Mouse (Mus musculus): ENCODE results near the gene Gpt2. TPM values are rescaled to one million over a fixed set of nuclear protein-coding genes. Genes with fewer than 3 reads are reported as not detected.

The Gpt2 gene
- total RNA-seq, 2 experiments from 2014 or later = 203 to 433 TPM

GRCm38 (mm10) chr8:85551934-85552333 is 59.6 kb downstream of the Gpt2 start:
- TF ChIP-seq CTCF (IDR thresholded peaks at IDR 0.05) = no peak; the same call in 1 of the 2 replicates
- DNase-seq = no peak
- intact Hi-C loops (cut with DNase I) = loop anchor here (10.0 kb wide), 1 partner anchor 257 kb away; the partner anchor contains the start of genes Orc6 and Vps35
- peak overlapping the region; percentile 31 for H3K27ac ChIP-seq
- H3K4me3 ChIP-seq = peak overlapping the region; percentile 98

- H3K4me3 ChIP-seq = peak overlapping the region; percentile 98
- no peak for TF ChIP-seq CTCF (IDR thresholded peaks at IDR 0.05)
- peak overlapping the region; percentile 100 for H3K27ac ChIP-seq
- no peak for DNase-seq
- intact Hi-C loops (cut with DNase I) = loop anchor here (10.0 kb wide), 1 partner anchor 260 kb away; the partner anchor contains the start of genes Orc6 and Vps35
Measured at GRCm38 (mm10) chr8:85554391-85555180, 62.2 kb downstream of the Gpt2 start.

GRCm38 (mm10) chr8:85555181-85556145 is 63.1 kb downstream of the Gpt2 start, which contains the start of gene Dnaja2:
Dnaja2 (minus strand) TSS chr8:85555344.
- intact Hi-C loops (cut with DNase I) = loop anchor here (10.0 kb wide), 1 partner anchor 261 kb away; the partner anchor contains the start of genes Orc6 and Vps35
- H3K27ac ChIP-seq = peak within 1 kb of the TSS; percentile 100

GRCm38 (mm10) chr8:85556986-85557600 is 64.7 kb downstream of the Gpt2 start:
- TF ChIP-seq CTCF (IDR thresholded peaks at IDR 0.05) = no peak
- intact Hi-C loops (cut with DNase I) = loop anchor here (10.0 kb wide), 1 partner anchor 262 kb away; the partner anchor contains the start of genes Orc6 and Vps35
- no peak for DNase-seq
- H3K27ac ChIP-seq = peak overlapping the region; percentile 100
- peak overlapping the region; percentile 29 for H3K4me3 ChIP-seq

More at GRCm38 (mm10) chr8:85555181-85556145, 63.1 kb downstream of the Gpt2 start, which contains the start of gene Dnaja2:
- peak; percentile 94 for DNase-seq
- TF ChIP-seq CTCF (IDR thresholded peaks at IDR 0.05) = no peak; the same call in 1 of the 2 replicates
- H3K4me3 ChIP-seq = peak within 1 kb of the TSS; percentile 98

- H3K27ac ChIP-seq = peak overlapping the region; percentile 100
- TF ChIP-seq CTCF (IDR thresholded peaks at IDR 0.05) = no peak
- intact Hi-C loops (cut with DNase I) = loop anchor here (10.0 kb wide), 1 partner anchor 263 kb away; the partner anchor contains the start of genes Orc6 and Vps35
- H3K4me3 ChIP-seq = peak overlapping the region; percentile 29
- no peak for DNase-seq
Measured at GRCm38 (mm10) chr8:85557601-85557986, 65.2 kb downstream of the Gpt2 start.

GRCm38 (mm10) chr8:85559201-85559600 is 66.8 kb downstream of the Gpt2 start:
- no peak for TF ChIP-seq CTCF (IDR thresholded peaks at IDR 0.05)
- Histone ChIP-seq H3K4me3 (no peak overlapping the region), H3K27ac (no peak overlapping the region)
- no peak for DNase-seq
- intact Hi-C loops (cut with DNase I) = loop anchor here (10.0 kb wide), 1 partner anchor 264 kb away; the partner anchor contains the start of genes Orc6 and Vps35

GRCm38 (mm10) chr8:85559966-85560365 is 67.6 kb downstream of the Gpt2 start:
- no peak for DNase-seq
- intact Hi-C loops (cut with DNase I) = loop anchor here (10.0 kb wide), 1 partner anchor 265 kb away; the partner anchor contains the start of genes Orc6 and Vps35
- H3K27ac ChIP-seq = no peak overlapping the region
- H3K4me3 ChIP-seq = no peak overlapping the region
- TF ChIP-seq CTCF (IDR thresholded peaks at IDR 0.05) = no peak

- intact Hi-C loops (cut with DNase I) = no loop called here
- no peak overlapping the region for H3K27ac ChIP-seq
- no peak overlapping the region for H3K4me3 ChIP-seq
- TF ChIP-seq CTCF (IDR thresholded peaks at IDR 0.05) = no peak
- no peak for DNase-seq
Measured at GRCm38 (mm10) chr8:85563336-85563735, 71.0 kb downstream of the Gpt2 start.

GRCm38 (mm10) chr8:85565186-85565585 is 72.8 kb downstream of the Gpt2 start:
- Histone ChIP-seq H3K27ac (no peak overlapping the region), H3K4me3 (no peak overlapping the region)
- DNase-seq = no peak
- no peak for TF ChIP-seq CTCF (IDR thresholded peaks at IDR 0.05)
- intact Hi-C loops (cut with DNase I) = no loop called here

GRCm38 (mm10) chr8:85567801-85568200 is 75.4 kb downstream of the Gpt2 start:
- Histone ChIP-seq H3K27ac (no peak overlapping the region), H3K4me3 (no peak overlapping the region)
- DNase-seq = no peak
- intact Hi-C loops (cut with DNase I) = no loop called here
- no peak for TF ChIP-seq CTCF (IDR thresholded peaks at IDR 0.05)

- no peak overlapping the region for H3K4me3 ChIP-seq
- DNase-seq = no peak
- no peak overlapping the region for H3K27ac ChIP-seq
- no peak for TF ChIP-seq CTCF (IDR thresholded peaks at IDR 0.05)
- intact Hi-C loops (cut with DNase I) = no loop called here
Measured at GRCm38 (mm10) chr8:85570466-85570865, 78.1 kb downstream of the Gpt2 start.
